Mouse (Mus musculus) left cerebral cortex, adult 18-20 months (tissue): ENCODE measurements around the gene Tet1. TPM values are rescaled to one million over a fixed set of nuclear protein-coding genes. Genes with fewer than 3 reads are reported as not detected.
A peak's percentile ranks its signal among the peaks of the same experiment; 100 is the strongest.
"Not testable (repeated sequence)": the region's sequence is repeated elsewhere in the genome, so short reads cannot be mapped to it uniquely, and the experiment has no call there.

Experiments
- DNase-seq, 2 experiments: peaks; one replicate each; pipeline ENCODE4 v3.0.0; 2021 to 2022; ENCODE audit warnings: low spot score in 2 of 2, mixed read lengths in 1 of 2
- long read RNA-seq, 2 experiments: library from polyadenylated mRNA; stranded (forward); transcript quantifications; one replicate each; pipeline ENCODE4 v2.0.0; 2021
- total RNA-seq, 2 experiments: library from RNA; stranded (reverse); gene quantifications; 2 replicates each; pipeline ENCODE4 v1.2.3; 2021

Tet1 gene
- 10 to 100 TPM; 12.1 to 12.6 TPM for total RNA-seq
- long read RNA-seq, experiment 1, result 0 reads
- long read RNA-seq, experiment 2, result 0 reads

GRCm38 (mm10) chr10:62908896-62909295, at the start of gene Tet1:
Tet1 (minus strand) TSS chr10:62908996.
- DNase-seq, result not testable (repeated sequence)

DNA sequence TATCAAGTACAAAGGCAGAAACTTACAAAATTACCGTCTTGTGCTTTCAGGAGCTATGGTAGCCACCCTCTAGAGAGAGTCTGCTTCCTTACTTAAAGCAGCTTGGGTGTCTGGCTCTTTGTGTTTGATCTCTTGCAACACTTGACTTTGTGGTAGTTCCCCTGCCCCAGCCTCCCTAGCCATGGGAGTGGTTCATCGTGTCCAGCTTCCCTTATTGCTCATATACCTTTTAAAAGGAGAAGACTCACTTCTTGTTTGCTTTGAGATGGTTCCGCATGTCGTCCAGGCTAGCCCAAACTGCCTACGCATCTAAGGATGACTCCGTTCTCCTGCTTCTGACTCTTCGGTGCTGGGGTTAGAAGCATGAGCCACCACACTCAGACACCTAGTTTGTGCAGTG, 39.8 kb upstream of the Tet1 start:
- no peak for DNase-seq

DNA sequence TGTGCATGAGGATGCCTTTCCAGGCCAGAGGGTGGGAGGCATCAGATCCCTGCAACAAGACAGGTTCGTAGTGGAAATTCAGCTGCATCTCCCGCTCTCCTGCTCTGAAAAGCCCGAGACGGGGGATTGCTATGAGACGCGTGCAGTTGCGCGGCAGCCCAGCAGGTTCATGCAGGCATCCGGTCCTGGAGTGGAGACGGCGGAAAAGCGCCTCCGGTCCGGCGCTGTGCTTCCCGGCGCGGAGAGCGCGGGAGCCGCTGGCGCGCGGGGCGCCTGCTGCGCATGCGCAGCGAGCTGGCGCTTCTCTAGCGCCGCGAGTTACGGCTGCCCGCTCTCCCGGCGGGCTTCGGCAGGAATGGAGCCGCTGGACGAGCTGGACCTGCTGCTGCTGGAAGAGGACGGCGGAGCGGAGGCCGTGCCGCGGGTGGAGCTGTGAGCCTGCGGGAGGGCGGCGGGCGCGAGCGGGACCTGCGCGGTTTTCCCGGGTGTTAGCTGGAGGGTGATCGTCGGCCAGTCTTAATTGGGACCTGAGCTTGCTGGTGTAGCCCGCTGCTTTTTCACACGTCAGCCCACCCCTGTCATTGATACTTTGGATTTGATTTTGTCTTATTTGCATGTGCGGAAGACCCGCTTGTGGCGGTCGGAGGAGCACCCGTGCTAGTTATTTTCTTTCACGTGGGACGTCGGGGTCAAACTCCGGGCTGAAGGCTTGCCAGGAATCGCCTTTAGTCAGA, 38.1 kb upstream of the Tet1 start, which contains the start of gene Dna2:
Dna2 (plus strand) TSS at position 289 of the 734 bp plus-strand sequence.
- DNase-seq, result peak; percentile 65 to 81

- DNase-seq, result no peak
Observed at GRCm38 (mm10) chr10:62944975-62945580, 36.3 kb upstream of the Tet1 start.

- no peak for DNase-seq
Observed at GRCm38 (mm10) chr10:62932381-62932780, 23.6 kb upstream of the Tet1 start.

GRCm38 (mm10) chr10:62924096-62924635, 15.4 kb upstream of the Tet1 start:
- no peak for DNase-seq

- no peak for DNase-seq
Observed at GRCm38 (mm10) chr10:62920766-62921156, 12.0 kb upstream of the Tet1 start.

DNA sequence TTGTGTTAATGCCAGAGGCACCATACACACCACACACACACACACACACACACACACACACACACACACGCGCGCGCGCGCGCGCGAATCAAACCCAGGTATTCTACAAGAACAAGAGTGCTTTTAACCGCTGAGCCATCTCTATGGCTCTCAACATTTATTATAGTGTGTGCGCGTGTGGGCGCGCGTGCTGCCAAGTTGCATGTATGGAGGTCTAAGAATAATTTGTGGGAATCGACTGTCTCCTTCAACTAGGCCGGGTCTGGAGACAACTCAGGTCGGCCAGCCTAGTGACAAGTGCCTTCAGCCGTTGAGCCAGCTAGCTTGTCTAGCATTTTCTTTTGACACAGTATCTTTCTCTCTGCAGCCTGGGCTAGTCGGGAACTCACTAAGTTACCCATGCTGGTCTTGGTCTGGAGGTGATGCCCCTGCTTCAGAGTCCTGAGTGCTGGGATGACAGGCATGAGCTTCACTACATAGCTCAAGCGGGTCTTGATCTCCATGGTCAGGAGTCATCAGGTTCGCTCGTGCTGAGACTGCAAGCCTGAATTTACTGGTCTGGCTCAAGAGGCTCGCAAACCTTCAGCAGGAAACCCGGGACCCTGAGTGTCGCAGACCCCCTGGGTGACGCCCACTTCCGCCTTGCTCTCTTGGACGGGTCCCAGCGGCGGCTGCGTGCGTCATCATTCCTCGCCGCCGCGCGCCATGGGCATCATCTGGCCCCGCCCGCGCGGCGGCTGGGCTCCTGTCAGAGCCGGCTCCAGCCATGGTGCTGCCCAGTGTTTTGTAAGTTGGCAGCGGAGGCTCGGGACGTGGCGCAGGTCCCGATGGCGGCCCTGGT, 11.3 kb upstream of the Tet1 start, which contains the start of gene Slc25a16:
Slc25a16 (plus strand) TSS at position 709 of the 841 bp plus-strand sequence.
- peak; percentile 88 to 94 for DNase-seq

- no peak for DNase-seq
Observed at GRCm38 (mm10) chr10:62918985-62919384, 10.2 kb upstream of the Tet1 start.

DNA sequence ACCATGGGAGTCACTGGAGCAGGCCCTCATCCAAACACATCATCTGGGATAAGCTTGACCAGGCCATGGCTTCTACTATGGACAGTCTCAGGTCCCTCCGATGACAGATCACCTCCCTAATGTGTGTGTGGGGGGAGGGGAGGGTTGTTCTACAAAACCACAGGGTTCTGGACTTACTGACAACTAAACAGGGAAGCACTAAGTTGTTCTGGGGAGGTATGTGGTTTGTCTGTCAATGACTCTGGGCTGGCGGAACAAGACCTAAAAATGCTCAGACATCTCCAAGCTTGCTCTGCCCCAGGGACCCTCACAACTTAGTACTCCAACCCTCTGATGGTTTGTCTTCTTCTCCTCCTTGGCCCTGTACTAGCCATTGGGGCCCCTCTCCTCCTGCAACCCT, 2.3 kb upstream of the Tet1 start:
- DNase-seq, result no peak

GRCm38 (mm10) chr10:62906336-62906735, 2.5 kb downstream of the Tet1 start:
- no peak for DNase-seq

- no peak for DNase-seq
Observed at GRCm38 (mm10) chr10:62902829-62903228, 6.0 kb downstream of the Tet1 start.

DNA sequence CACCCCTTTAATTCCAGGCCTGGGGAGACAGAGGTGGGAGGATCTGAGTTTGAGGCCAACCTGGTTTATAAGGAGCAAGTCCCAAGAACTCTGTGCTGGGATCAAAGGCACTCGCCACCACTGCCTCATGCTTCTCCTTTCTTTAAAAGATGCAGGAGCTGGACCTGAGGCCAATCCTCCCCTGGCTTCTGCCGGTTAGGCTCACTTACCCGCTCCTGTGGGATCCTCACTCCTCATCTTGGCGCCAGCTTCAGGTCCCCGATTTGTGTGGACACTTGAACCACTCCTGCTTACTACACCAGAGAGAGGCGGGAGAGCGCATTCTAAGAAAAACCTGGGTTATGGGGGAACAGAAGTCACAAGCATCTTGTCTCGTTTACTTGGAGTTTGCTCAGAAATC, 7.0 kb downstream of the Tet1 start:
- no peak for DNase-seq

- DNase-seq, result no peak
Observed at GRCm38 (mm10) chr10:62900144-62900543, 8.7 kb downstream of the Tet1 start.

- no peak for DNase-seq
Observed at GRCm38 (mm10) chr10:62898061-62898460, 10.7 kb downstream of the Tet1 start.

DNA sequence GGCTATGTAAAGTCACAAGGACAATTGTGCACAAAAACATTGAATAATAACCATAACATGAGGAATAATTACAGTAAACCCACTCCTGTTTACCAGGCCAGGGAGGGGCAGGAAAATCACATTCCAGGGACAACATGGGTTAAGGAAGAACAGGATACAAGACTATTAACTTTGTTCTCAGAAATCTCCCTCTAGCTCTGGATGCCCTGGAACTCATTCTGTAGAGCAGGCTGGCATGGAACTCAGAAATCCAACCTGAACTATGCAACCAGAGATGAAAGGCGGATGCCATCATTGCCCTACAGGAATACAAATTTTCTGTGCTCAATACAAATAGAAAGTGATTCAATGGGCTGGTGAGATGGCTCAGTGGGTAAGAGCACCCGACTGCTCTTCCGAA, 11.4 kb downstream of the Tet1 start:
- DNase-seq, result no peak

GRCm38 (mm10) chr10:62896774-62897173, 12.0 kb downstream of the Tet1 start:
- DNase-seq, result no peak

GRCm38 (mm10) chr10:62896035-62896434, 12.8 kb downstream of the Tet1 start:
- no peak for DNase-seq

DNA sequence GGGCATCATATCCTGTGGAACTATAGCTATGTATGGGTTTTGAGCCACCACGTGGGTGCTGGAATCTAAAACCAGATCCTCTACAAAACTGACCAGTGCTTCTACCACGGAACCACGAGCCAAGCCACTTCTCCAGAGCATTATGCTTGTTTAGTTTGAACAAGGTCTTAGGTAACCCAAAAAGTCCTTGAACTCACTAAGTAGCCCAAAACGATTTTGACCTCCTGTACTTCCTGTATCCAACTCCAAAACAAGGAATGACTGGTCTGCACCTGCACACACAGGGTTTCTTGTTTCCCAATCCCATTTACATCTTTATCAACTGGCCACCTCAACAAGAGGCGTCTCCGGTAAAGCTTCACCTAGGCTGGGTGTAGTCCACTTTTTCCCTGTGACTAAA, 13.4 kb downstream of the Tet1 start:
- DNase-seq, result no peak

GRCm38 (mm10) chr10:62894447-62894846, 14.3 kb downstream of the Tet1 start:
- no peak for DNase-seq

- no peak for DNase-seq
Observed at GRCm38 (mm10) chr10:62893356-62893884, 15.4 kb downstream of the Tet1 start.
